Mouse (Mus musculus): ENCODE measurements around the gene Rnf126. TPM values are rescaled to one million over a fixed set of nuclear protein-coding genes. Genes with fewer than 3 reads are reported as not detected.
"Not testable (repeated sequence)": the region's sequence is repeated elsewhere in the genome, so short reads cannot be mapped to it uniquely, and the experiment has no call there.

Gene Rnf126
- polyA plus RNA-seq, 1 experiment from 2014 or later, result 78.9 TPM

- H3K4me3 ChIP-seq (ENCODE audit: low read depth, low read length), result peak overlapping the region; percentile 94
- WGBS, result 78% methylated on average over 2 of the region's 2 CpGs
Observed at GRCm38 (mm10) chr10:79765228-79765745, 1.5 kb downstream of the Rnf126 start.

DNA sequence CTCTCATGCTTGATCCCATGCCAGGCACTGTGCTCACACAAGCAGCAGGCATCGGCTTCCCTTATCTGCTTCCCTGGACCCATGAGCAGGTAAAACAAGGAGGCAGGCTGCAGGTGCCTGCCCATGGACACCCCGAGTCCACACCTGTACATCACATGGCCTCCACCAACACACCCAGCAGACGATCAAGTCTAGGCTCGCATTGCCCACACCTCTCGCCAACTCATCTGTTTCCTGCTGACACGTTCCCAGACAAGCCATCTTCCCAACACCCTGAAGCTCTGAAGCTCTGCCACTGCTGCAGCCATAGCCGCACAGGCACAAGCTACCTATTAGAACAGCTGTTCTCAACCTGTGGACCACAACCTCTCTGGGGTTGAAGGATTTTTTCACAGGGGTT, 2.5 kb downstream of the Rnf126 start:
- H3K9ac ChIP-seq (ENCODE audit: low read depth, low read length), result peak overlapping the region; percentile 25; the same call in 1 of the 2 replicates
- WGBS, result 64% methylated on average over 6 of the region's 7 CpGs
- H3K4me1 ChIP-seq (ENCODE audit: control insufficient read depth, insufficient read depth, low read length), result peaks cover 20% of the 10 kb centered on the region
- no peak for DNase-seq (ENCODE audit: low spot score)
- H3K4me2 ChIP-seq (ENCODE audit: low read depth, low read length), result no peak overlapping the region
- no peaks in the 10 kb centered on the region for H3K27me3 ChIP-seq (replicated peaks; ENCODE audit: control insufficient read depth, insufficient read depth, low read length)
- peaks cover 28% of the 10 kb centered on the region for H3K36me3 ChIP-seq (ENCODE audit: control insufficient read depth, insufficient read depth, low read length)
- H3K27ac ChIP-seq (replicated peaks; ENCODE audit: low read depth, low read length), result no peak overlapping the region
- no peak for ATAC-seq (ENCODE audit: low read depth)
- H3K9me3 ChIP-seq (ENCODE audit: control insufficient read depth, low read length), result no peaks in the 10 kb centered on the region
- no peak overlapping the region for H3K4me3 ChIP-seq (ENCODE audit: low read depth, low read length)

More at GRCm38 (mm10) chr10:79765228-79765745, 1.5 kb downstream of the Rnf126 start:
- Histone ChIP-seq H3K9ac (ENCODE audit: low read depth, low read length) (peak overlapping the region; percentile 97), H3K27me3 (replicated peaks; ENCODE audit: control insufficient read depth, insufficient read depth, low read length) (no peaks in the 10 kb centered on the region), H3K9me3 (ENCODE audit: control insufficient read depth, low read length) (no peaks in the 10 kb centered on the region), H3K4me1 (ENCODE audit: control insufficient read depth, insufficient read depth, low read length) (peaks cover 20% of the 10 kb centered on the region), H3K36me3 (ENCODE audit: control insufficient read depth, insufficient read depth, low read length) (peaks cover 23% of the 10 kb centered on the region), H3K4me2 (ENCODE audit: low read depth, low read length) (peak overlapping the region; percentile 90), H3K27ac (replicated peaks; ENCODE audit: low read depth, low read length) (no peak overlapping the region)
- DNase-seq (ENCODE audit: low spot score), result no peak
- no peak for ATAC-seq (ENCODE audit: low read depth)

- no peak for DNase-seq (ENCODE audit: low spot score)
- no peaks in the 10 kb centered on the region for H3K9me3 ChIP-seq (ENCODE audit: control insufficient read depth, low read length)
- no peak overlapping the region for H3K4me2 ChIP-seq (ENCODE audit: low read depth, low read length)
- H3K27me3 ChIP-seq (replicated peaks; ENCODE audit: control insufficient read depth, insufficient read depth, low read length), result no peaks in the 10 kb centered on the region
- peaks cover 41% of the 10 kb centered on the region for H3K36me3 ChIP-seq (ENCODE audit: control insufficient read depth, insufficient read depth, low read length)
- ATAC-seq (ENCODE audit: low read depth), result no peak
- H3K27ac ChIP-seq (replicated peaks; ENCODE audit: low read depth, low read length), result no peak overlapping the region
- H3K9ac ChIP-seq (ENCODE audit: low read depth, low read length), result 0 out of 2 replicates have a peak overlapping the region, but pooled peaks have one; percentile 25
- peaks cover 18% of the 10 kb centered on the region for H3K4me1 ChIP-seq (ENCODE audit: control insufficient read depth, insufficient read depth, low read length)
- no peak overlapping the region for H3K4me3 ChIP-seq (ENCODE audit: low read depth, low read length)
- 86% methylated on average over 3 of the region's 3 CpGs for WGBS
Observed at GRCm38 (mm10) chr10:79762875-79763274, 3.9 kb downstream of the Rnf126 start.

GRCm38 (mm10) chr10:79760603-79761143, 6.1 kb downstream of the Rnf126 start:
- no peak for ATAC-seq (ENCODE audit: low read depth)
- H3K4me2 ChIP-seq (ENCODE audit: low read depth, low read length), result no peak overlapping the region
- H3K36me3 ChIP-seq (ENCODE audit: control insufficient read depth, insufficient read depth, low read length), result peaks cover 63% of the 10 kb centered on the region
- H3K27ac ChIP-seq (replicated peaks; ENCODE audit: low read depth, low read length), result no peak overlapping the region
- DNase-seq (ENCODE audit: low spot score), result no peak
- H3K9ac ChIP-seq (ENCODE audit: low read depth, low read length), result no peak overlapping the region
- H3K4me3 ChIP-seq (ENCODE audit: low read depth, low read length), result no peak overlapping the region
- no peaks in the 10 kb centered on the region for H3K27me3 ChIP-seq (replicated peaks; ENCODE audit: control insufficient read depth, insufficient read depth, low read length)
- H3K4me1 ChIP-seq (ENCODE audit: control insufficient read depth, insufficient read depth, low read length), result peaks cover 14% of the 10 kb centered on the region
- WGBS, result 88% methylated on average over 10 of the region's 11 CpGs
- H3K9me3 ChIP-seq (ENCODE audit: control insufficient read depth, low read length), result no peaks in the 10 kb centered on the region

DNA sequence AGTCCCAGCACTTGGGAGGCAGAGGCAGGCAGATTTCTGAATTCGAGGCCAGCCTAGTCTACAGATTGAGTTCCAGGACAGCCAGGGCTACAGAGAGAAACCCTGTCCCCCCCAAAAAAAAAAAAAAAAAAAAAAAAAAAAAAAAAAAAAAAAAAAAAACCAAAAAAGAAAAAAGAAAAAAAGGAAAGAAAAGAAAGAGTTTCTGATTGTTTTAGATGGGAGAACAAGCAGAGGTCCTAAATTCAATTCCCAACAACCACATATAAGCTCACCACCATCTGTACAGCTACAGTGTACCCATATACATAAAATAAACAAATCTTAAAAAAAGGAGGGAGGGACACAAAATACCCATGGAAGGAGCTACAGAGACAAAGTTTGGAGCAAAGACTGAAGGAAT, 7.1 kb downstream of the Rnf126 start:
- peaks cover 64% of the 10 kb centered on the region for H3K36me3 ChIP-seq (ENCODE audit: control insufficient read depth, insufficient read depth, low read length)

DNA sequence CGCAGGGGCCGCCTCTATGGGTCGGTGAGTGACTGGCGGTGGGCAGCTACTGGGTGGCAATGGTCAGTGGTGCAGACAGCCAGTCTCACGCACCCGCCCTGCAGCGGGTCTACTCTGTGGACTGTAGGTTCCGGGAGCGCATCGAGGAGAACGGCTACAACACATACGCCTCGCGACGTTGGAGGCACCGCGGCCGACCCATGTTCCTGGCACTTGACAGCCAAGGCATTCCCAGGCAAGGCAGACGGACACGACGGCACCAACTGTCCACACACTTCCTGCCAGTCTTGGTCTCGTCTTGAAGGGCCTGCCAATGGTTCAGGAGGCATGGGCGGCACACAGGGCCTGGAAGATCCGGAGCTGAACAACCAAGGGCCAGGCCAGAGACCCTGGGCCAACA, 10.1 kb downstream of the Rnf126 start:
- Histone ChIP-seq H3K4me1 (ENCODE audit: control insufficient read depth, insufficient read depth, low read length) (no peaks in the 10 kb centered on the region), H3K36me3 (ENCODE audit: control insufficient read depth, insufficient read depth, low read length) (peaks cover 55% of the 10 kb centered on the region), H3K4me2 (ENCODE audit: low read depth, low read length) (no peak overlapping the region), H3K9ac (ENCODE audit: low read depth, low read length) (no peak overlapping the region), H3K4me3 (ENCODE audit: low read depth, low read length) (no peak overlapping the region), H3K9me3 (ENCODE audit: control insufficient read depth, low read length) (no peaks in the 10 kb centered on the region), H3K27me3 (replicated peaks; ENCODE audit: control insufficient read depth, insufficient read depth, low read length) (no peaks in the 10 kb centered on the region), H3K27ac (replicated peaks; ENCODE audit: low read depth, low read length) (no peak overlapping the region)
- 90% methylated on average over 20 of the region's 24 CpGs for WGBS
- no peak for ATAC-seq (ENCODE audit: low read depth)
- no peak for DNase-seq (ENCODE audit: low spot score)

More for the DNA sequence above, 7.1 kb downstream of the Rnf126 start:
- 95% methylated on average over 1 of the region's 1 CpGs for WGBS
- not testable (repeated sequence) for H3K27ac ChIP-seq (replicated peaks; ENCODE audit: low read depth, low read length); DNase-seq (ENCODE audit: low spot score); H3K4me3 ChIP-seq (ENCODE audit: low read depth, low read length); ATAC-seq (ENCODE audit: low read depth); H3K4me2 ChIP-seq (ENCODE audit: low read depth, low read length); H3K9me3 ChIP-seq (ENCODE audit: control insufficient read depth, low read length); H3K4me1 ChIP-seq (ENCODE audit: control insufficient read depth, insufficient read depth, low read length); H3K27me3 ChIP-seq (replicated peaks; ENCODE audit: control insufficient read depth, insufficient read depth, low read length); H3K9ac ChIP-seq (ENCODE audit: low read depth, low read length)

GRCm38 (mm10) chr10:79755854-79756253, 10.9 kb downstream of the Rnf126 start:
- no peaks in the 10 kb centered on the region for H3K27me3 ChIP-seq (replicated peaks; ENCODE audit: control insufficient read depth, insufficient read depth, low read length)
- no peak overlapping the region for H3K27ac ChIP-seq (replicated peaks; ENCODE audit: low read depth, low read length)
- no peaks in the 10 kb centered on the region for H3K4me1 ChIP-seq (ENCODE audit: control insufficient read depth, insufficient read depth, low read length)
- ATAC-seq (ENCODE audit: low read depth), result no peak
- H3K9ac ChIP-seq (ENCODE audit: low read depth, low read length), result no peak overlapping the region
- no peak overlapping the region for H3K4me2 ChIP-seq (ENCODE audit: low read depth, low read length)
- H3K9me3 ChIP-seq (ENCODE audit: control insufficient read depth, low read length), result no peaks in the 10 kb centered on the region
- WGBS, result 75% methylated on average over 3 of the region's 3 CpGs
- no peak for DNase-seq (ENCODE audit: low spot score)
- no peak overlapping the region for H3K4me3 ChIP-seq (ENCODE audit: low read depth, low read length)
- H3K36me3 ChIP-seq (ENCODE audit: control insufficient read depth, insufficient read depth, low read length), result peaks cover 47% of the 10 kb centered on the region

GRCm38 (mm10) chr10:79754856-79755516, 11.8 kb downstream of the Rnf126 start, which contains the start of gene Fgf22:
Gene Fgf22 (plus strand): TSS chr10:79755076.
- peak; percentile 85 for ATAC-seq (ENCODE audit: low read depth)
- WGBS, result 0% methylated on average over 36 of the region's 36 CpGs
- no peaks in the 10 kb centered on the region for H3K9me3 ChIP-seq (ENCODE audit: control insufficient read depth, low read length)
- H3K4me2 ChIP-seq (ENCODE audit: low read depth, low read length), result peak within 1 kb of the TSS; percentile 63
- H3K9ac ChIP-seq (ENCODE audit: low read depth, low read length), result peak within 1 kb of the TSS; percentile 56
- peaks cover 39% of the 10 kb centered on the region for H3K36me3 ChIP-seq (ENCODE audit: control insufficient read depth, insufficient read depth, low read length)
- peak; percentile 65 for DNase-seq (ENCODE audit: low spot score)
- peak within 1 kb of the TSS; percentile 33 for H3K4me3 ChIP-seq (ENCODE audit: low read depth, low read length)
- H3K27ac ChIP-seq (replicated peaks; ENCODE audit: low read depth, low read length), result no peak within 1 kb of the TSS
- H3K4me1 ChIP-seq (ENCODE audit: control insufficient read depth, insufficient read depth, low read length), result no peaks in the 10 kb centered on the region
- no peaks in the 10 kb centered on the region for H3K27me3 ChIP-seq (replicated peaks; ENCODE audit: control insufficient read depth, insufficient read depth, low read length)
